Mouse (Mus musculus) hindbrain, embryonic 15.5 days (tissue): ENCODE measurements at regions not wholly inside any gene's neighbourhood (a gene's known extent, or its start where the extent isn't known, plus 50 kb on each side); places are given as distances from the start of the nearest gene placed in this dataset.

Source experiments
- ATAC-seq: fragments of 200-750 bp; cut with Nextera tagmentation; 2 replicates; pipeline ENCODE4 v1.8.0; 2017; ENCODE audit warnings: low read depth, moderate number of reproducible peaks, moderate TSS enrichment; ENCODE audit not compliant: low FRiP score
- H3K27ac ChIP-seq: fragments of 300-500 bp; sonication (generic); replicated peaks from 2 replicates; pipeline ENCODE4 v1.5.1; 2015; ENCODE audit warnings: mild to moderate bottlenecking, inconsistent platforms
- H3K27me3 ChIP-seq: fragments of 300-500 bp; sonication (generic); 2 replicates; pipeline ENCODE4 v1.6.1; 2015; ENCODE audit warnings: control low read depth, inconsistent platforms
- H3K36me3 ChIP-seq: fragments of 300-500 bp; sonication (generic); 2 replicates; pipeline ENCODE4 v1.6.1; 2015; ENCODE audit warnings: control low read depth, inconsistent platforms
- H3K4me1 ChIP-seq: fragments of 300-500 bp; sonication (generic); replicated peaks from 2 replicates; pipeline ENCODE4 v1.6.1; 2015; ENCODE audit warnings: control low read depth, inconsistent platforms
- H3K4me2 ChIP-seq: fragments of 300-500 bp; sonication (generic); 2 replicates; pipeline ENCODE4 v1.6.1; 2015; ENCODE audit warnings: moderate library complexity, mild to moderate bottlenecking, inconsistent platforms
- H3K4me3 ChIP-seq: fragments of 300-500 bp; sonication (generic); 2 replicates; pipeline ENCODE4 v1.5.1; 2015; ENCODE audit warnings: mild to moderate bottlenecking, inconsistent platforms
- H3K9ac ChIP-seq: fragments of 300-500 bp; sonication (generic); 2 replicates; pipeline ENCODE4 v1.6.1; 2015; ENCODE audit warnings: inconsistent platforms
- H3K9me3 ChIP-seq: fragments of 300-500 bp; sonication (generic); 2 replicates; pipeline ENCODE4 v1.6.1; 2016; ENCODE audit warnings: control low read depth, inconsistent platforms
- WGBS: fragments of 180-500 bp; shearing (Covaris S2); methylation state at CpG from one replicate; pipeline ENCODE4 v1.1.7; 2015; 5-methylcytosine and 5-hydroxymethylcytosine counted together

DNA sequence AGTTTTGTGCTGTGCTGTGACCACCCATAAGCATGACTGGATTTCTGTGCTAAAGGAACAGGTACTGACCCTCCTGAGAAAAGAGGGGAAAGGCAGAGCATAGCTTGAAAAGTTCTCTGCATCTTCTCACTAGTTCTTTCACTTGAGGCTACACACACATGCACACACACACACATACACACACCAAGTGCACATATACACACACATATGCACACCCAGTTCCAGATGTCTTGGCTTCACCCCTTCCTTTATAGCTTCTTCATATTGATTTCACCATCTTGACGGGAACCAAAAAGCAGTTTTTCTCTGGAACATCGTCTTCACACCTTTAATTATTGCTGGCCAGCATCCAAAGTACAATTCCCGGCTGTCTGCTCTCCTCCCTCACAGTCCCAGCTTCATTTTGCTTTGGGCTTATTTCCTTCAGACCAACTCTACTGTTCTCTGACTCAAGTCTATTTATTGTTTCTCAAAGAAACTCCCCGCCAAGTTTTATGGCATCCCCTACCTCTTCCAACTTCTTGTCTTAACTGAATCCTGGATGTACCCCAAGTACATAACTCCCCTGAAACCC lies 160.2 kb upstream of the Ptgfr start:
- H3K4me3 ChIP-seq: no peak overlapping the region
- H3K4me1 ChIP-seq: no peaks in the 10 kb centered on the region
- no peak overlapping the region for H3K27ac ChIP-seq
- no peak for ATAC-seq
- no peak overlapping the region for H3K9ac ChIP-seq
- H3K36me3 ChIP-seq: no peaks in the 10 kb centered on the region
- H3K9me3 ChIP-seq: no peaks in the 10 kb centered on the region
- no peaks in the 10 kb centered on the region for H3K27me3 ChIP-seq
- no peak overlapping the region for H3K4me2 ChIP-seq
- WGBS: 83% methylated on average over 4 of the region's 4 CpGs

DNA sequence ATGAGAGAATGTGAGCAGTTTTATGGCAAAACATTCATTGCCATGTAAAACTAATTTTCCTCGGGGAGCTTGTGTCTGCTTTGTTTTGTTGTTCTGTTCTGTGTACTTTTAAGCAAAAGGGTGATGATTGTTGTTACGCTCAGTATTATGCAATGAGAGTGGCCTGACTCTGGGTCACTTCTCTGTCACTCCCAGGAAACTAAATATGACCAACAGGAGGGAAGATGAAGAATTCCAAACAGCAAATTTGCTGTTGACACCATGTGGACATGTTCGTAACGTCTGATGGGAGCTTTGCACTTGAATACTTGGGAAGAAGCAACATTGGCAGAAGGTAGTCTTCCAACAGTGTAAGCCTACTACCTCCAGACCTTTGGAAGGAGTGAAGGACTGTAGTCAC lies 159.7 kb upstream of the Ptgfr start:
- no peaks in the 10 kb centered on the region for H3K4me1 ChIP-seq
- H3K4me2 ChIP-seq: no peak overlapping the region
- WGBS: 87% methylated on average over 4 of the region's 4 CpGs
- no peak for ATAC-seq
- H3K27ac ChIP-seq: no peak overlapping the region
- no peak overlapping the region for H3K4me3 ChIP-seq
- H3K36me3 ChIP-seq: no peaks in the 10 kb centered on the region
- H3K27me3 ChIP-seq: no peaks in the 10 kb centered on the region
- no peaks in the 10 kb centered on the region for H3K9me3 ChIP-seq
- no peak overlapping the region for H3K9ac ChIP-seq

DNA sequence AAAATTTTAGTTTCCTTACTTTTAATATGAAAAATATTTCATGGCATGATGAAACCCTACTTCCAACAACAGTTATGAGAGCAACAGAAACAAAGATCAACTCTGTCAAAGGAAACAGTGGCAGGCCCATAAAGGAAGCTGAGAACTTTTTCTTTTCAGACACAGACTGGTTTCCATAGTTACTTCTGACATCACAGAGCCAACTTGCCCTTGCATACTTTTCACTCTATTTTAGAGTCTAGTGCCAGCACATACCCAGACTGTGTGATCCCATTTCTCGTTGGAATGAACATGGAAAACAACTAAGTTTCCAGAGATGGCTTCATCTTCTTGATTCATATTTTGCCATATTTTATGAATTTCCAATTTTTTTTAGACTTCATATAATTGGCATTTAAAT lies 150.8 kb upstream of the Ptgfr start:
- 59% methylated on average over 1 of the region's 1 CpGs for WGBS
- ATAC-seq: no peak
- no peak overlapping the region for H3K27ac ChIP-seq

DNA sequence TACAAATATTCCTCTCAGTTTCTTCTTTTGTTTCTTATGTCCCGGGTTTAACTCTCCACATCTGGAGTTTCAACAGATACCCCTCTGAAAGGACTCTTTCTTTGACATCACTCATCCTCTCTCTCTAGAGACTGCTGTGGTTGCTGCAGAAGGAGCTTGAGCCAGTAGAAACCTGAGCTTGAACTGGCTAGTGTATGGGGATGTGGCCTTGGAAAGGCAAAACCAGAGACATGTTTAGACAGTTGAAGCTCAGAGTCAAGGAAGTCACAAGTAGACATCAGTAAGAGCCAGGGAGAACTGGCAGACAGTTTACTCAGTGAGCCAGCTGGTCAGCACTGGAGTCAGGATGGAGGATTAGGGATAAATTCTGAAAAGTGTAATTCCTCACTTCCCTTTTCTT lies 140.7 kb upstream of the Ptgfr start:
- H3K27me3 ChIP-seq: no peaks in the 10 kb centered on the region
- no peaks in the 10 kb centered on the region for H3K4me1 ChIP-seq
- no peak overlapping the region for H3K4me3 ChIP-seq
- ATAC-seq: no peak
- no peak overlapping the region for H3K4me2 ChIP-seq
- WGBS: 66% methylated on average over 1 of the region's 1 CpGs
- no peak overlapping the region for H3K27ac ChIP-seq
- H3K9ac ChIP-seq: no peak overlapping the region
- no peaks in the 10 kb centered on the region for H3K9me3 ChIP-seq
- H3K36me3 ChIP-seq: no peaks in the 10 kb centered on the region

More for the DNA sequence above, 150.8 kb upstream of the Ptgfr start:
- Histone ChIP-seq H3K4me3 (no peak overlapping the region), H3K9ac (no peak overlapping the region), H3K4me2 (no peak overlapping the region), H3K36me3 (no peaks in the 10 kb centered on the region), H3K9me3 (no peaks in the 10 kb centered on the region), H3K4me1 (no peaks in the 10 kb centered on the region), H3K27me3 (no peaks in the 10 kb centered on the region)

DNA sequence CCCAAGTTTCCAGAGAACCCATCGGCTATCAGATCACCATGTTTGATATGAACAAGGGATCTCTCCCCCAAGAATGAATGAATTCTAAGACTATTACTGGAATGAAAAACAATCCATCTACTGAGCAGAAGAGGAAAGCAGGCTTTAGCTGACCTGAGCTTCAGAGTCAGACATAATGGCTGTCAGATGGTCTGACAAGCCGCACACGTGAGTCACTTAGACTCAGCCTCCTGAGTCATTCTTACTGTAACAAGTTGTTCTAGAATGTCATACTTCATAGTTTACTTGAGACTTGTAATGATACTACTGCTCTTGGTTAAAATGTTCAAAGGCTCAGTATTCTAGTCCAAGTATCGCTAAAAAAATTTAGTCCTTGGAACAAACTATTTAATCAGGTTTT lies 140.2 kb upstream of the Ptgfr start:
- no peak overlapping the region for H3K4me2 ChIP-seq
- no peaks in the 10 kb centered on the region for H3K9me3 ChIP-seq
- H3K36me3 ChIP-seq: no peaks in the 10 kb centered on the region
- ATAC-seq: no peak
- H3K4me3 ChIP-seq: no peak overlapping the region
- no peak overlapping the region for H3K9ac ChIP-seq
- WGBS: 93% methylated on average over 4 of the region's 4 CpGs
- no peaks in the 10 kb centered on the region for H3K4me1 ChIP-seq
- H3K27me3 ChIP-seq: no peaks in the 10 kb centered on the region
- H3K27ac ChIP-seq: no peak overlapping the region

DNA sequence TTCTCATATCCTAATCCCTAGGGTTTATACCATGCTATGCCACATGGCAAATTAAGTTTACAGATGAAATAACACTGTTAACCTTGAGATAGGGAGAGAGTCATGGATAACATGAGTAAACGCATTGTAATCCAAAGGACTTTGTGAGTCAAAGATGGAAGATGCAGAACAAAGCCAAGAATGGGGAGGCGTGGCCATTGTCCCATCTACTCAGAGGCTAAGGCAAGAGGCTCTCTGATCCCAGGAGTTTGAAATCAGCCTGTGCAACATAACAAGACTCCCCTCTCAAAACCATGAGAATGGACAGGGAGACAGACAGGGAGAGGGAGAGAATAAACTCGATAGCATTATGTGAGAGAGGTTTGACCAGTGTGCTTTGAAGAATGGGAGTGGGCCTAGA lies 112.4 kb upstream of the Ptgfr start:
- 81% methylated on average over 3 of the region's 3 CpGs for WGBS
- no peak overlapping the region for H3K4me3 ChIP-seq

DNA sequence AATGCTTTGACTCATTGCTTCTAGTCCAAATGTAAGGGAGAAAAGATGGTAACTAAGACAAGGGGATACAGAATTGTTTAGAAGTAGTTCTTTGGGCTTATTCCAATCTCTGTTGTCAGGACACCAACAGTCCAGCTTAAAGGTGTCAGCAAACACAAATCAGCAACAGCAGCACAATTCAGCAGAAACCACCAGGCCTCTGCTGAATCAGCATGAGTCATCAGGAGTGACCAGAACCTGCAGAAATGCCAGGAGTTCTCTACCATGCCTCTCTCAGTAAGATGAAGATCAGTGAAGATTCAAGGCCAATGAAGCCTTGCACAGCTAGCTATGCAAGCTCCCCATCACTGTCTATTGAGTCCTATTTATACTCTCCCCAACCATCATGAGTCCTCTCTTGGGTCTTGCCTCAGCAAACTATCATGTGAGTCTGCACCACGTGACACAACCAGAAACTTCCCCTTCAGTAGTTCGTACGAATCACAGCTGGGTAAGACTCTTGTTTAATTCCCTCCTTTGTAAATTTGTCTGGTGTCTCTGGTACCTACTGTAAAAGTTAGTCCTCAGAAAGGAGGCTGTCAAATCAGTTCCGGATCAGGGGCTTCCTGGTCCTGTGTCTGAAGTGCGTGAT lies 110.7 kb upstream of the Ptgfr start:
- no peak overlapping the region for H3K4me3 ChIP-seq
- H3K4me1 ChIP-seq: no peaks in the 10 kb centered on the region
- no peak overlapping the region for H3K27ac ChIP-seq
- H3K9me3 ChIP-seq: no peaks in the 10 kb centered on the region
- ATAC-seq: no peak
- no peaks in the 10 kb centered on the region for H3K36me3 ChIP-seq
- no peak overlapping the region for H3K4me2 ChIP-seq
- 94% methylated on average over 5 of the region's 5 CpGs for WGBS
- no peaks in the 10 kb centered on the region for H3K27me3 ChIP-seq
- H3K9ac ChIP-seq: no peak overlapping the region

More for the DNA sequence above, 112.4 kb upstream of the Ptgfr start:
- H3K36me3 ChIP-seq: no peaks in the 10 kb centered on the region
- no peaks in the 10 kb centered on the region for H3K9me3 ChIP-seq
- ATAC-seq: no peak
- H3K4me2 ChIP-seq: no peak overlapping the region
- no peaks in the 10 kb centered on the region for H3K27me3 ChIP-seq
- no peak overlapping the region for H3K27ac ChIP-seq
- H3K9ac ChIP-seq: no peak overlapping the region
- H3K4me1 ChIP-seq: no peaks in the 10 kb centered on the region

DNA sequence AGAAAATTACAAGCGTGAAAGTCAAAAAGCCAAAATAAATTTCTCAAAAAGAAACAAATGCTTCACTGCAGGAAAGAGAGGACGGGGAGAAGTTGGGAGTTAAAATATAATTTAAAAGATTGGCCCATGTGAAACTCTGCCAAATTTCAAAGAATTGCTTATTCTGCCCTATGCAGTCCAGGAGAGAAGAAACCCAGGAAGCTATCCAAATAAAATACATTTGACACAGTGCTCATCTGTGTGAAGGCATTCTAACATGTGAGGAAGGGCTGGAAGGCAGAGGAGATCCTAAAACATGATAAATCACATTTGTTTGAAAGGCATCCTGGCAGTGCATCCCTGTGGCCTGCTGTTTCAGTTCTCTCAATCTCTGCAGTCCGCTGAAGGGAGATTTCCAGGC lies 108.5 kb upstream of the Ptgfr start:
- no peaks in the 10 kb centered on the region for H3K36me3 ChIP-seq
- no peaks in the 10 kb centered on the region for H3K9me3 ChIP-seq
- no peaks in the 10 kb centered on the region for H3K4me1 ChIP-seq
- no peak overlapping the region for H3K4me2 ChIP-seq
- H3K27me3 ChIP-seq: no peaks in the 10 kb centered on the region
- WGBS: 82% methylated on average over 3 of the region's 3 CpGs
- no peak for ATAC-seq
- no peak overlapping the region for H3K9ac ChIP-seq
- H3K27ac ChIP-seq: no peak overlapping the region
- H3K4me3 ChIP-seq: no peak overlapping the region

DNA sequence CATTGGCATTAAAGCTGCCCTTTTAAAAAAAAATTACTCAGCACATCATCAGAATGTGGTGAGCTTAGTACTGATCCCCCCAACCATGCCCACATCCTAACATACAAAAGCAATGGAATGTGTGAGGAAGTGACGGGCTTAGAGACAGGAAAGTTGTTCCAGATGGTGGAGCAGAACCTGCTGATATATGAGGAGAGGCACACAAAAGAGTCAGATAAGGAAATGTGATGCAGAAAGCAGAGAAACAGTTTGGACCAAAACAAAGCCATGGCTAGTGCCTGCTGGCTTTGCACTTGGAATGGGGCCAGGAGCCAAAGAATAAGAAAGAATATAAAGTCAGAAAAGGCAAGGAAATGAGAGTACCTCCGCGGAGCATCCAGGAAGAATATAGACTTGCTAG lies 106.1 kb upstream of the Ptgfr start:
- WGBS: 63% methylated on average over 3 of the region's 3 CpGs
- Histone ChIP-seq H3K4me2 (no peak overlapping the region), H3K4me3 (no peak overlapping the region), H3K36me3 (no peaks in the 10 kb centered on the region), H3K4me1 (no peaks in the 10 kb centered on the region), H3K27me3 (no peaks in the 10 kb centered on the region), H3K27ac (no peak overlapping the region), H3K9ac (no peak overlapping the region), H3K9me3 (no peaks in the 10 kb centered on the region)
- ATAC-seq: no peak

DNA sequence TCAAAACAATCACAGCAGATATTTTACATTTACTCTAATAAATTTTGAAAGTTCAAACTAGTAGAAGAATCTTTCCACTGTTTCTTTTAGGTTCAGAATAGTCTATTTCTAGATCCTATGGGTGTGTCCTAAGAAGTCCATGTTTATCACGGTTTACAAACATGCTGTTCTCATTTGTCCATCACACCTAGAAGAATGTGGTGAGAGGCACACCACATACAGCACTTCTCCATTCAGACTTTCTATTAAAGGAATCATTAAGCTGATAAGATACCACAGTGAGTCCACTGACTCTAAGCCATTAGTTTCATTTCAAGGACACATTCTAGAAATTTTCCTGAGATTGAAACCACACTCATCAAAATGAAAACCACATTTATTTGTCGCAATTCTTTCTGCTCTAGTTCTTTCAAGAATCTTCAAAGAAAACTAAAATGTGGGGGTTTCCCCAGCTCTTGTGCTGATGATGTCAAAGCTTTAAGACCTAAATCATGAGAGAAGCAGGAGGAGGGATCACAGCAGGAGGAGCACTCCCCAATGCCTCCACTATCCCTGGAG lies 101.1 kb upstream of the Ptgfr start:
- no peak overlapping the region for H3K9ac ChIP-seq
- no peak overlapping the region for H3K27ac ChIP-seq
- 84% methylated on average over 2 of the region's 2 CpGs for WGBS
- no peak overlapping the region for H3K4me3 ChIP-seq
- H3K36me3 ChIP-seq: no peaks in the 10 kb centered on the region
- no peaks in the 10 kb centered on the region for H3K9me3 ChIP-seq
- H3K27me3 ChIP-seq: no peaks in the 10 kb centered on the region
- H3K4me2 ChIP-seq: no peak overlapping the region
- no peak for ATAC-seq
- H3K4me1 ChIP-seq: no peaks in the 10 kb centered on the region

DNA sequence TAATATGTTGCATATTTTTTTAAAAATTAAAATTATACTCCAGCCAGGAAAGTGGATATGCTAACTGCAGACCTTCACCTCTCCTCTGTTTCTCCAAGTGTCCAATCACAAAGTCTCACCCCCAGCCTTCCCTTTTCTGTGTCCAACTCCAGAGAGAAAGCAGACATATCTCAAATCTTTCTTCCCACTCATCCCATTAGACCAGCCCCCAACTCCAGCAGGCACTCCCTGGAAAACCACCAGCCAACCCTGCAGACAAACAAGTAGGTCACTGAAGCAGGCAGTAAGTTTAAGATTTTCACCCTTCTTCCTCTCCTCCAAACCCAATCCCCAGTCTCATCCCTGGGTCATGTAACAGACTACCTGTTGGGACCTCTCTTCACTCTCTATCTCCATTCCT lies 94.2 kb upstream of the Ptgfr start:
- H3K4me1 ChIP-seq: no peaks in the 10 kb centered on the region
- H3K9me3 ChIP-seq: no peaks in the 10 kb centered on the region
- H3K4me3 ChIP-seq: no peak overlapping the region
- H3K4me2 ChIP-seq: no peak overlapping the region
- H3K27ac ChIP-seq: no peak overlapping the region
- H3K27me3 ChIP-seq: no peaks in the 10 kb centered on the region
- H3K9ac ChIP-seq: no peak overlapping the region
- H3K36me3 ChIP-seq: no peaks in the 10 kb centered on the region
- no peak for ATAC-seq

DNA sequence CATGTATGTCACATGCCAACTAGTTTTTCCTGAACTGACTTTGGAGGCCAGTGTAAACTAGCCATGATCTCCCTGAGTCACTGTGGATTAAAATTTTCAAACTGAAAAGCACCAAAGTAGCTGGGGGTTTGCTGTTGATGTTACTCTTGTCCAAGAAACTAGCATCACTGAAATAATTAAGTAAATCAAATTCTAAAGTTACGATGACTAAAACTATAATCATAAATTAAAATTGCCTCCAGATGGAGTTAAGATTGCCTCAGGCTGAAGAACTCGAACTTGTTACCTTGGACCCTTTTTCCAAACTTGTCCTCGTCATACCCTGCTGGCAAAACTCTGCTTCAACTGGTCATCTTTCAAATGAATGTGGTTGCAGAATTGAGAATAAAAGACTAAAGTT lies 93.7 kb upstream of the Ptgfr start:
- no peak overlapping the region for H3K4me2 ChIP-seq
- H3K9ac ChIP-seq: no peak overlapping the region
- no peaks in the 10 kb centered on the region for H3K36me3 ChIP-seq
- WGBS: 93% methylated on average over 3 of the region's 3 CpGs
- no peaks in the 10 kb centered on the region for H3K27me3 ChIP-seq
- H3K9me3 ChIP-seq: no peaks in the 10 kb centered on the region
- ATAC-seq: no peak
- H3K27ac ChIP-seq: no peak overlapping the region
- H3K4me3 ChIP-seq: no peak overlapping the region
- H3K4me1 ChIP-seq: no peaks in the 10 kb centered on the region
